Mouse (Mus musculus): ENCODE results near the gene Ramp1.

Ramp1 gene

DNA sequence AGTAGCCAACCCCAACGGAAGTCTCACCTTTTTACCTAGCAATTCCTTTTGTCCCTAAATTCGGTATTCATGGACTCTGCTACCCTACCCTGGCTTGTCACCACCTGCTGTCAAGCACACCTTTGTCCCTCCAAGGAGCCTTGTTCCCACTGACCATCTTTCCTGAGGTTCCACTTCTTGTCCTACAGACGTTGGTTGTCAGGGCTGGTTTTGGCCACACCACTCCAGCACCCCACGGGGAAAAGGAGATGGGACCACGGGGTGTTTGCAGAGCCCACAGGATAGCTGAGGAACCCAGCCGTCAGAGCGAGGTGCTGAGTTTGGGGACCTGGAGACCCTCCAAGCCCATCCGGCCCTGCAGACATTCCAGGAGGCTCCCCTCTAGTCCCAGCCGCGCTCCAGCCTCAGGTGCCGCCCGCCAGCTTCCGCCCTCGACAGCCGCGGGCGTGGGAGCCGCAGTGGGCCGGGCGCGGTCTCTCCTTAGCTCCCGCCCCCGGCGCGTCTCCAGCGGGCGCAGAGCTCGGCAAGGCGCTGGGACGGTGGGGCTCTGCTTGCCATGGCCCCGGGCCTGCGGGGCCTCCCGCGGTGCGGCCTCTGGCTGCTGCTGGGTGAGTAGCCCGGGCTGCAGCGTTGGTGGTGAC, at the start of gene Ramp1:
TSS of gene Ramp1 (plus strand) at position 290 of the 641 bp plus-strand sequence.
- peak; percentile 24 for DNase-seq (ENCODE audit: low spot score)

DNA sequence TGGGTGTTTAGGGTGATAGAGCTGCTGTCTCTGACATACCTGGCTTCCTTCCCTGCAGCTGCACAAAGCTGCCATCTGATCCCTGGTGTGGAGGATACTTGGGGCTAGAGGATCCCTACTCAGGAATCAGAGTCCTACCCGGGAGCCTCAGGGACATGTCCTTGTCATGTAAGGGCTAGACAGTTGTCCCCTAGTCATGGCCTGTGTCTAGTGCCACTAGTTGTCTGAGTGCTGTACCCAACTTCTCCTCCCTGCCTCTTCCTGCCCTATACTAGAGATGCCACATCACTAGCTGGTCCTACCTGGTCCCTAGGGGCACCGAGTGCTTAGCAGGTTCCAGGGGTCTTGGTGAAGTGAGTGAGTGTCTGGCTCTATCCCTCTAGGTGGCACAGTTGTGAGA, 42.6 kb upstream of the Ramp1 start:
- no peak for DNase-seq (ENCODE audit: low spot score)

DNA sequence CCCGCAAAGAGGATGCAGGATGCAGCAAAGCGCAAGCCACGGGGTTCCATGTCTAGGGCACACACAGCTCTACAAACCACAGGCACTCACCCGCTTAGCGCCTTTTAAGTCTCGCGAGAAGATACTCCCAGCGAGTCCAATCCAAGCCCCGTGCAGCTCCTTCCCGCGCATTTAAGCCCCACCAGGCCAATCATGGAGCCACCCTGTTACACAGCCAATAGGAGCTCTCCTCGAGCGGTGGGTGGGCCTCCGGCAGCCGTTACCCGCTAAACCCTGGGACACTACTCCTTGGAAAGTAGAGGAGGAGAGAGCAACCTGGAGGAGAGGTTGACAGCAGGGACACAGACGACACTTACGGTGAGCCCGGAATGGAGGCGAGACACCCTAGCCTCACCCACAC, 34.8 kb upstream of the Ramp1 start, which contains the start of gene Rbm44:
TSS of gene Rbm44 (plus strand) at position 277 of the 400 bp plus-strand sequence.
- DNase-seq (ENCODE audit: low spot score), result peak; percentile 91

DNA sequence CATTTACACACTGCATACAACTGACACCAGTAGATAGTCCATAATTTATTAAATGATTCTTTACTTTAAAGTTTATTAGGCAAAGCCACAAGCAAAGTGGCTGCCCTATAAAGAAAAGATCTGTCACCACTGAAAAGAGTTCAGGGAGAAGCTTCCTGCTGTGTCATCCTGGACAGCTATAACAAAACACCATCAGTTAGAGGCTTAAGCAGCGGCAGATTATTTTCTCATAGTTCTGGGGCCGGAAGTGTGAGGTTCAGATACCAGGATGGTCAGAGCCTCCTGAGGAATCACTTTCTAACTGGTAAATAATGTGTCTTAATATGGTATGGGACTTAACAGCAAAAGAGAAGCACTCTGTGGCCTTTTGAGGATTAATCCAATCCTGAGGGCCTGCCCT, 28.1 kb upstream of the Ramp1 start:
- DNase-seq (ENCODE audit: low spot score), result no peak

DNA sequence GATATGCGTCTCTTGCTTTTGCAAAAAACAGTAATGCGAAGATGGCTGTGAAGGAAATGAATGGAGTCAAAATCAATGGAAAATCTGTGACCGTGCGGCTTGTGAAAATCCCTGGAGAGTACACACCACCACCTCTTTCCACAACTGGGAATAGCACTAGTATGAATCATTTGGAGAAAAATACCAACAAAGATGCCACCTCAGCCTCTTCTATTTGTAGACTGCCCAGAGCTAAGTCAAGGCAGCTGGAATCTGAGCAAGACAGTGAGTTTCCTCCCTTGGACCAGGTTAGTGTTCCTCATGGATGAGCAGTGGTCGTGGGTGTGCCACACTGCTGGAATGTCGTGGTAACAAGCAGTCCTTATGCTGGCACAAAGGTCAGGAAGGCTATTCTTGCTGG, 12.8 kb upstream of the Ramp1 start:
- no peak for DNase-seq (ENCODE audit: low spot score)

DNA sequence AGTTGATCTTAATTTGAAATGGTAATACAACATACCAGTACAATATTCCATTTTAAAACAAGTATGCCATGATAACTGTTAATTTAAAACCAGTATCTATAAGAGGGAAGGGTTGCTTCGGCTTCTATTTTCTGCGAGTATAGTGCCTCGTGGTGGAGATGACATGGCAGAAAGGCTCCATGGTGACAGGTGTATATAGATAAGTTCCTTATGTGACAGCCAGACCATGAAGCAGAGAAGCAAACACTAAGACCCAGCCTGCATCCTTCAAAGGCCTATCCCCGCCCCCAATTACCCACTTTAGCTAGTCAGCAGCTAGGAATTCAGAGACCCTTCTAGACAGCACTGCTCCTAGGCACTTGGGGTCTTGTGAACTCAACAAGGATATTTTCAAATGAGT, 10.5 kb upstream of the Ramp1 start:
- DNase-seq (ENCODE audit: low spot score), result no peak

DNA sequence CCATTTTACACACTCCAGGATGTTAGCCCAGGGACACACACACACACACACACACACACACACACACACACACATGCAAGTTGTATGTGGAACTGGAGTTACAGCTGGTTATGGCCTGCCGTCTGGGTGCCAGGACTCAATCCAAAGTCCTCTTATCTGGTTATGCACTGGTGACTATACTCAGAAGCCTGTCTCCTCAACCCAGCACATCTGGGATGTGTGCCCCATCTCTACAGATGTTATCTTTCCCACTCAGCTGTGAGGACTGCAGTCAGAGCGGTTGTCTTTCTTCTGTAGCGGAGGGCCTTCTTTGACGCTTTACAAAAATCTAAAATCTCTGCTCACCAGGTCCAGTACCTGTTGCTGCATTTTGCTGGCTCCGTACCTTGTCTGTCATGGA, 4.8 kb upstream of the Ramp1 start:
- no peak for DNase-seq (ENCODE audit: low spot score)

DNA sequence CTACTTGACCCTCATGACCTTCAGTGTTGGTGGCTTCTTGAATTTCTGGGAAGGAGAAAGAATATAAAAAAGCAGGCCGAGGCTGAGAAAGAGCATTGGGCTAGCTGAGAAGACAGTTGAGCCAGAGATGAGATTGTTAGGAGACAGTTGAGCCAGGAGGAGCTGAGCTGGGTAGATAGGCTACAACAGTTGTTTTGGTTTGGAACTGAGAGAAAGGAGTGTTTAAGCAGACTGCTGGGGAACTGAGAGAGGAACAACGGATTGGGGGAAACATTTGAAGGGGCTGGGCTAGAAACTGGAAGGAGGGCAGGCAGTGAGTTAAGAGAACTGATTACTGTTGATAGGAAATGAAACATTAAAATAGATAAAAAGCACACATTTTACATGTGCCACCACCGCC, 3.6 kb upstream of the Ramp1 start:
- DNase-seq (ENCODE audit: low spot score), result no peak

DNA sequence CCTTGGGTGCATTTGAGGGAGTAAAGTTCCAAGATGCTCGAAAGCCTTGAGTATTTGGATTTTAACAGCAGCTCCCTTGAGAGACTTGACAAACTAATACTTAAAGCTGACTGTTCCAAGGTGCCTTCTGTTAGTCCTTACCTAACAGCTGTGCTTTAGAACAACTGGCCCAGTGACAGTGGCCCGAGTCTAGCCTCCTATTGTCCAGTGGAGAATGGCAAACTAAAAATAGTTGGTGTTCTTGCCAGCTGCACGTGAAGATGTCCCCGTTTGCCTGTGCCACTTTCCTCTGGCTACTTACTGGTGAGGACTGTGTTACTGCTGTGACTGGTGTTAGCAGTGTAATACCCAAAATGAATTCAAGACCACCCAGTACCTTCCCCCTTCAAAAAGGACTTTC, 2.8 kb upstream of the Ramp1 start:
- no peak for DNase-seq (ENCODE audit: low spot score)

DNA sequence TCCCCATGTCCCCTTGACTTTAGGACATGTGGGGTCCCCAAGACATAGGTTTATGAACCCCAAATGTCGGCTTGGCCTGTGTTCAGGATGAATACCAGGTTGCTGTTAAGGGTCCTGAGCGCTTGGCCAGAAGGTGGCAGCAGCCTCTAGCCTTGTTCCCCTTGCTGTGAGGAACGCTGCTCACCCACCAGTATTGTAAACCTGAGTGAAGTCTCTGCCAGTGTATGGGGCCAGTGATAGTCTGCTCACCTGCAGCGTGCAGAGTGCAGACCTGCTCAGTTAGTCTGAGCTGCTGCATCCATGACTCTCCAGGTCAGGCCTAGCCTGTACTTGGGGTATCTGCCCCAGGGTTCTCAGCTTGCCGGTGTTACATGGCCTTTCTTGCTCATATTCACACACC, 536 bp upstream of the Ramp1 start:
- DNase-seq (ENCODE audit: low spot score), result peak; percentile 36

DNA sequence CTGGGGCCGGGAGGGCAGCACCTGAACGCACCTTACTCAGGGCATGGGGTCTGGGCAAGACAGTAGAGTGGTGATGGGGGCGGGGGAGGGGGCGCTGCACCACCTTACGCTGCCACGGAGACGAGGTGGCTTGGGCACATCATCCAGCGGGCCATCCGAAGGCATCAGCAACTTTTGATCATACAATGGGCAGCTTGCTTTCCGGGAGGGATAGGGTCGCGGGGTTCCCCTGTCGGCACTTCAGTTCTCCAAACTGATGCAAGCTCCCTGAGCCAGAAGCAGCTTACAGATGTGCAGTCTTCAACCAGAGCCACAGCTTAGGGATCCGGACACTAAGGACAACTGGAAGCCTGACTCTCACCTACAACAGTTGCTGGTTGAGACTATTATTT, 548 bp downstream of the Ramp1 start:
- no peak for DNase-seq (ENCODE audit: low spot score)

DNA sequence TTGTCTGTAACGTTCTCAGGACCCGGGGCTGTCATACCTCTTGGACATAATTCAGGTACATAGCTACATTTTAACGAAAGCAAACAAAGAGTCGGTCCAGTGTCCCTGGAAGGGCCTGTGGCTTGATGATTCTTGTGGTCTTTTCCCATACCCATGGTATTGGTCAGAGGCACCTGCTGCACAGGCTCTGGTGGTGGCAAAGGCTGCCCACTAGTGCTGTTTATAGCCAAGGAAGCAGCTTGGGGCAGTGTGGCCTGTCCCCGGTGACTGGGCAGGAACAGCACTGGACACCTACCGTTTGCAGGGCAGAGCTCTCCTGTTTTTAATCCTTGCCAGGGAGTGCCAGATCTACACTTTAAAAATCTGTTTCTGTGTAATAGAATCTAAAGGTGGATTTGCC, 1.1 kb downstream of the Ramp1 start:
- no peak for DNase-seq (ENCODE audit: low spot score)

DNA sequence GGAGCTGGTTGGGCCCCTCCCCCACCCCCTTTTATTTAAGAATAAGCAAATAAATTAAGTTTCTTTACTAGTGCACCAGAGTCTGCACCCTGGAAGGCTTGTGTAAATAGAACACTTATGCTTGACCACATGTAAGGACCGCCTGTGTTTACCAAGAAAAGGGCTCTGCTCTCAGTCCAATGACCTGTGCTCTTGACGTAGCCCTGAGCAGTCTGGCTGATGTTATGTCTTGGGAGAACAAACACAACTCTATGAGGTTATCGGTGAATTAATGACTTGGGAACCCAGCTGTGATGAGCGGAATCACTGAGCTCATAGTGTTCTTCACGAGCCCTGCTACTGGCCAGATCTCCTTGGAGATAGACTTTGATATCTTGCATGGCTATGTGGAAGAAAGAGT, 1.6 kb downstream of the Ramp1 start:
- DNase-seq (ENCODE audit: low spot score), result no peak

DNA sequence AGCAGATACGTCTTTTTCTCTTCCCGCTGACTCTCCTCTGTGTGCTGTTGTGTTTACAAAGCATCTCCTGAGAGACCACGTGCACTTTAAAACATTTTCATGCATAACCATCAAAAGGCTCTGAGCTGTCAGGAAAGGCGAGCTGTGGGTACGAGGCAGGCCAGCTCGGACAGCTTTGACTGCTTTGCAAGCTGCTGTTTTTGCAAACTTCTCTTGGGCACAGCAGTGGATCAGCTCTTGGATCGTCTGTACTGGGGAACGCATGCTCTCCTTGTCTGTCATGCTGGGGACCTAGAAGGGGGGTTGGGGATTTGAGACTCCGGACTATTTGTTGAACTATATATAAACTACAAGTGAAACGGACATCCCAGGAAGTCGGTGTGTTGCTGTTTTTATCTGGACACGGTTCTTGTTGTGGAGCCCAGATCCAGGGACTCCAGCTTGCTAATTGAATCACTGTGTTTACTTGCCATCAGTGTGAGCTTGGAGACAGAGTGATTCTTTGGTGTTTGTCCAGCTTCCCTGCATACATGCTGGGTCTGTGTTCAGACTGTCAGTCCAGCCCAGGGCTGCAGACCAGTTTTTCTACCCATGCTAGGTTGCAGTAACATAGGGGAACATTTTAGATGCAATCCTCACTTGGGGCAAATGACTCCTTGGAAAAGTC, 2.3 kb downstream of the Ramp1 start:
- DNase-seq (ENCODE audit: low spot score), result no peak

DNA sequence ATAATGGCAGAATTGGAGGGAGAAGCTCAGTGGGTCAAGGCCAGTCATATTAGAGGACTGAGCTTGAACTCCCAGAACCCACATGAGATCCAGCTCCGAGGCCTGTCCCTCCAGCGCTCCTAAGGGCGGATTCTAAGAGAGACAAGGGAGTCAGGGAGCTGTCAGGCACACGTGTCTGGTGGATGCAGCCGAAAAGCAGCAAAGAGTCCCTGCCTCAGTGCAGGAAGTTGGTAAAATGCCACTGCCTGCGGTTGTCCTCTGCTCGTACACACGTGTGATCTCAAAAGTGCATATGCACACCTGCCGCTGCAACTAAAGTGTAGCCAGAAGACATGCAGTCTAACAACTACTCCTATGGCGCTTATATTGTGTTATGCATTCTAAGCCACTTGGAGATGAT, 3.7 kb downstream of the Ramp1 start:
- no peak for DNase-seq (ENCODE audit: low spot score)

DNA sequence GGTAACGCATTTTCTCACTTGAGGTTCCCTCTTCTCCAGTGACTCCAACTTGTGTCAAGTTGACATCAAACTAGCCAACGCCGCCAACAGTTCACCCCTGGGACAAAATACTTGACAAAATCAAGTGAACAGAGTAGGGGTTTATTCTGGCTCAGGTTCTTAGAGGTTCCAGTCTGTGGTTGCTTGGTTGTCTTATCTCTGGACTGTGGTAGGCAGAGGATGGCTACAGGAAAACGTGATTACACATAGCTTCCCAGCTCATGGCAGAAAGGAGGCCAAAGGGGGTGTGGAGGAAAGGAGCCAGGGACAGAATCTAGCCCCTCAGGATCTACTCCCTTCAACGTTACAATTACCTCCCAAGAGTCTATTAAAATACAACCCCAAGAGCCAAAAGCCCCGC, 7.1 kb downstream of the Ramp1 start:
- DNase-seq (ENCODE audit: low spot score), result no peak

DNA sequence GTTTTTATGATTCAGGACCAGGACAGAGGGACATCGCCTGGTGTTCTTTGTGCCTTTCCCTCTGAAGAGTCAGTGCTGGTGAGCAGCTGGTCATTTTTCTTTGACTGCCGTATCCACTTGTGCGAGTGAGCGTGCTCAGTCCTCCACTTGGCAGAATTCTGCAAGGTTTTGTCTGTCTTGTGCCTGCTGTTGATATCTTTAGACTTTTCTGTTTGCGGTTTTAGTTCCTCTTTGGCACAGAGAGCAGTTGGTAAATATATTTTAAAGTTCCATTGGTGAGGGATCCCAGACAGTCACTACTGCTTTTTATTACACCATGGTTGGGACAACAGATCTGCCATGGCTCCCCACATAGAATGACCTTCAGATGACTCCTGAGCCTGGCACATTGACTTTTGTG, 7.7 kb downstream of the Ramp1 start:
- DNase-seq (ENCODE audit: low spot score), result no peak

DNA sequence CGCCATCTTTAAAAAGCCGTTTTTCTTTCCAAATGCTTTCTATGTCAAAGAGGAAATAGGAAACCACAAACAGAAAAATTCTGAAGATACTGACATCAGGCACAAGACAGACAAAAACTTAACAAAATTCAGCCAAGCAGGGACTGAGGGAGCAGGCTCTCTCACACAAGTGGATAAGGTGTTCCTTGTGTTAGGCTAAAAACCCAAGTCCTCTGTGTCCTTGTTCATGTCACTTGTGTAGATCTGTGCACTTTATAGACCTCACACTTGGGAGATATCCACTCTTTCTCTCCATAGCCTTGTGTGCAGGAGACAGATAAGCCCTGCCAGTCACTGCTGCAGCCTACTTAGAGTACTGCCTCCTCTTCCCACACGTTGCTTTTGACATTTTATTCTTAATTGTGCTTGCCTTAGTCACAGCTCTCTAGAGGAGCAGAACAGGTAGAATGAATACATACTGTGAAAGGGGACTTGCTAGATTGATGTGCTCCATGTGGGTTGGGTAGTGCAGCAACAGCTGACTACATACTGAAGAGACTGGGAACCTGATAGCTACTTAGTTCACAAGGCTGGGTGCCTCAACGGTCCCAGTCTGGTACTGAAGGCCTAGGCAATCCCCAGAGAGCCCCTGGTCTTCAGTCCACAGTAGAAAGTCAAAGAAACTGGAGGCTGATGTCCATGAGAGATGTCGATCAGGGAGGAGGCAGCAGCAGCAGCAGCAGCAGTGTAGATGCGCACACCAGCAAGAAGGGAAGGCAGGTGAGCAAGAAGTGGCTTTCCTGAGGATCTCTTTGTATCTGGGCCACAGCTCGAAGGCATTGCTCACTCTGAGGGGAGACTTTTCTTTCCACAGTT, 8.4 kb downstream of the Ramp1 start:
- no peak for DNase-seq (ENCODE audit: low spot score)

DNA sequence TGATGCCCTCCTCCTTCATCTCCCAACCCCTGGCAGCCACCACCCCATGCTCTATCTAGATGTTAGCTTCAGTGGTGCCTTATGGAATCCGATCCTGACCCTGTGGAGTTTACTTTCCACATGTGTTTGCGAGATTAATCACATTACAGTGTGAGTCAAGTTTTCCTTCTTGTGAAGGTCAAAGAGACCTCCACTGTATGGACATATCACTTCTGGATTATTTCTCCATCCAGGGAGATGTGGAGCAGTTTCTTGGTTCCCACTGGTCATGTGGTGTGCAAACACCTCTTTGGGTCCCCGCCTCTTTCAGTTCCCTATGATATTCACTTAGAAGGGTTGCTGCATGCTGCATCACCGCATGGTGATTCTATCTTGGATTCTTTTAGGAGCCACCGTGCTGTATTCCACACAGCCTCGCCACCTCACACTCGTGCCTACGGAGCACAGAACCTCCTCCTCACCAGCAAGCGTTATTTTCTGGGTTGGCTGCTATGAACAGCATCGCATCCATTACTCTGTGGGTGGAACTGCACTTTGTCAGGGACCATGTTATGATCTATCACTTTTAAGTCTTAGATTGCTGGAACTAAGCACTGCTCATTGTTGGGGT, 9.3 kb downstream of the Ramp1 start:
- DNase-seq (ENCODE audit: low spot score), result no peak

DNA sequence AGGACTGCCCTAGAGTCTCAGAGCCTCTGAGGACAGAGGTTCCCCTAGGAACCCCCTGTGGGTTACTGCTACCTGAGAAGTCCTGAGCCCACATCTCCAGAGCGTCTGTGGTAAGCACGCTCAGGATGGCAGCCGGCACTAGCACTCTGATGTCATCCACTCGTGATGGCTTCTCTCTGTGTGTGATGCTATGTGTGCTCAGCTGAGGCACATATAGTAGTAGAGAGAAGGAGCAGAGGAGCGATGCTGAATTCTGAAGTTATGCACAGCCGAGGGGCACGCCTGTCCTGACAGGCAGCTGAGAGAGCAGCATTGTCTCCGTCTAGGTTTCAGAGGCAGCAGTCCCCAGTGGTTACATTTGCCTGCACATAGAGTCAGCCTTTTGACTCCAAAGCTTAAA, 12.6 kb downstream of the Ramp1 start:
- DNase-seq (ENCODE audit: low spot score), result no peak

DNA sequence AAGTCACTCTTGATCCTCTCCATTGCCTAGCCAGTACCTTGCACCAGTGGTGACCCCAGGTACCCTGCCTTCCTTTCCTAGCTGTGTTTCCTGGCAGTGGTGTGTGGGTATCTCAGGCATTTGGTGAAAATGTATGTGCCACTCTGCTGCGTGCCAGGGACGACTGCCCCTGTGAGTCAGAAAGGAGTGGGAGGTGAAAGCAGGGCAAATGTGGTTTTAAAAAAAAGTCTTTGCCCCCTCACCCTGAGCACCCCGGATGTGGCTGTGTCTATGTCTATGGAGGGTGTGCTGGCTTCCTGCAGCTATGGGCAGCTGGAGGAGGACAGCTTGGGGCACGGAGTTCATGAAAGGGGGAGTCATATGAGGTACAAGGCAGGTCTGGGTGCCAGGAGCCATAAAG, 13.6 kb downstream of the Ramp1 start:
- no peak for DNase-seq (ENCODE audit: low spot score)

DNA sequence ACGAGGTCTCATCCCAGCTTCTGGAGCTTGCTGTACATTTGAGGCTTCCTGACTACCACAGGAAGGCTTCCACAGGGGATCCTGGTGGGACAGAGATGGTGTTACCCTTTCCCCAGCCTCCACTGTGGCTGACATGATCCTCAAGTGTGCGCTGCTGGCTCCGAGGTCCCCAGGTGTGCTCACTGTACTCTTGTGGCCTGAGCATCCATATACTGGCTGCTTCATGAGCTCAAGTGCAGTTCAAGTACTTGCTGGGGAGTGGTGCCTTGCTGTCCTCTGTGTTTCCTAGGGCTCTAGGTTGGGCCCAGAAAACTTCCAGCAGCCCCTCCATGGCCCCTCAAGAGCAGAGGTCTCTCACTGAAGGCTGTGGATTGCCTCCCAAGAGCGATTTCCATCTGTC, 14.1 kb downstream of the Ramp1 start:
- DNase-seq (ENCODE audit: low spot score), result no peak

DNA sequence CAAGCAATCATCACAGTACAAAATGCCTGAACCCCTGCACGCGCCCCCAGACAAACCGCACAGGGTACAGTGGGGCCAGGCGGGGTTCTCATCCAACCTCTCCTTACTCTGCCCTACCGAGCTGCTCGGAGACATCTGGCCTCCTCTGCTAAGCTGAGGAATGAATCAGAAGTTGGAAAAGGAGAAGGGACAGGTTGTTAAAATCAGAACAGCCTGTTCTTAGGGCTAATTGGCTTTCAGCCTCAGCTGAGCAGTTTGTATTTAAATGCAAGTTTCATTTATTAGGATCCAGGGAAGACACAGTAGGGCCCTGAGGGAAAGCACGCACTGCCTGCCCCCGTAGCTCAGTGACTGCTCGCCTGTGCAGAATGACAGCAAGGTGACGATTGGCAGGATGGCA, 20.2 kb downstream of the Ramp1 start:
- DNase-seq (ENCODE audit: low spot score), result peak; percentile 48

Data from testis, postnatal 14 days (tissue).